Mouse (Mus musculus): ENCODE measurements at regions not wholly inside any gene's neighbourhood (a gene's known extent, or its start where the extent isn't known, plus 50 kb on each side); places are given as distances from the start of the nearest gene placed in this dataset.

GRCm38 (mm10) chr9:33549395-33549794, 913.4 kb downstream of the Ets1 start:
- no peak for TF ChIP-seq CTCF (IDR thresholded peaks at IDR 0.05; ENCODE audit: low read depth, low read length)
- no peak for TF ChIP-seq GATA2 (IDR thresholded peaks at IDR 0.05; ENCODE audit: borderline replicate concordance, low read depth, low read length)
- no peak for TF ChIP-seq GATA1 (IDR thresholded peaks at IDR 0.05; ENCODE audit: borderline replicate concordance, low read length)
